ENCODE assay signal across 8 mouse cellular contexts in genomic region chr10:20952926-20953325, GRCm38 (mm10). TPM values are rescaled to one million over a fixed set of nuclear protein-coding genes. Genes with fewer than 3 reads are reported as not detected.
DNase-seq lines count a peak whose midpoint lies in the region; ATAC-seq and TF ChIP-seq lines count a peak whose summit lies in the region.

No protein-coding gene starts in this region.

- H3K79me2 ChIP-seq in myocyte (ENCODE audit: control insufficient read depth, insufficient read depth), result no peaks in the 10 kb centered on the region

- 4% methylated on average over 11 of the region's 11 CpGs for WGBS in lung, adult 2 months
- WGBS in embryonic facial prominence, embryonic 14.5 days, result 2% methylated on average over 11 of the region's 11 CpGs
- 4% methylated on average over 11 of the region's 11 CpGs for WGBS in intestine, embryonic 14.5 days

- no peak for DNase-seq in lung, adult 2 months
- no peak for DNase-seq in lung, postnatal 14 days
- DNase-seq in embryonic facial prominence, embryonic 14.5 days (ENCODE audit: low spot score), result peak; percentile 6
- no peak for DNase-seq in intestine, embryonic 14.5 days (ENCODE audit: low spot score)
- no peak for DNase-seq in adrenal gland, adult 18-20 months (ENCODE audit: low spot score in 2 of 2)
- no peak for DNase-seq in adrenal gland, adult 2 months
- no peak for DNase-seq in layer of hippocampus, postnatal 36 days

- no peaks in the 10 kb centered on the region for H3K36me3 ChIP-seq in embryonic facial prominence, embryonic 14.5 days (ENCODE audit: control insufficient read depth, insufficient read depth, low read length)
- no peaks in the 10 kb centered on the region for H3K36me3 ChIP-seq in intestine, embryonic 14.5 days (ENCODE audit: control insufficient read depth, insufficient read depth, low read length)
- no peaks in the 10 kb centered on the region for H3K36me3 ChIP-seq in myocyte (ENCODE audit: control insufficient read depth, insufficient read depth)

- peak overlapping the region; percentile 89 for H3K4me2 ChIP-seq in embryonic facial prominence, embryonic 14.5 days (ENCODE audit: low read depth, low read length)
- peak overlapping the region; percentile 93 for H3K4me2 ChIP-seq in intestine, embryonic 14.5 days (ENCODE audit: low read length)
- peak overlapping the region; percentile 91 for H3K4me2 ChIP-seq in myocyte (ENCODE audit: low read depth)

- H3K27me3 ChIP-seq in embryonic facial prominence, embryonic 14.5 days (replicated peaks; ENCODE audit: control insufficient read depth, insufficient read depth, low read length), result no peaks in the 10 kb centered on the region
- no peaks in the 10 kb centered on the region for H3K27me3 ChIP-seq in intestine, embryonic 14.5 days (replicated peaks; ENCODE audit: control insufficient read depth, insufficient read depth, low read length)
- no peaks in the 10 kb centered on the region for H3K27me3 ChIP-seq in myocyte (ENCODE audit: control insufficient read depth, insufficient read depth, insufficient read length)

- H3K27ac ChIP-seq in embryonic facial prominence, embryonic 14.5 days (replicated peaks; ENCODE audit: low read depth, low read length), result peak overlapping the region; percentile 94; the same call in 1 of the 2 replicates
- H3K27ac ChIP-seq in intestine, embryonic 14.5 days (ENCODE audit: low read depth), result peak overlapping the region; percentile 91

- H3K4me3 ChIP-seq in lung, adult 2 months (replicated peaks; ENCODE audit: extremely low read depth, low read depth, low read length), result peak overlapping the region; percentile 71
- H3K4me3 ChIP-seq in embryonic facial prominence, embryonic 14.5 days (ENCODE audit: low read depth, low read length), result peak overlapping the region; percentile 73
- H3K4me3 ChIP-seq in intestine, embryonic 14.5 days (ENCODE audit: low read depth, low read length), result peak overlapping the region; percentile 71
- peak overlapping the region; percentile 43 for H3K4me3 ChIP-seq in myocyte

- ATAC-seq in embryonic facial prominence, embryonic 14.5 days (ENCODE audit: low read depth), result no peak
- ATAC-seq in intestine, embryonic 14.5 days (replicated peaks; ENCODE audit: low FRiP score, low TSS enrichment, low read depth), result no peak

- no peaks in the 10 kb centered on the region for H3K4me1 ChIP-seq in lung, adult 2 months (ENCODE audit: control insufficient read depth, insufficient read depth, low read length)
- peaks cover 4% of the 10 kb centered on the region; the same call in 1 of the 2 replicates for H3K4me1 ChIP-seq in embryonic facial prominence, embryonic 14.5 days (ENCODE audit: control insufficient read depth, insufficient read depth, low read length)
- H3K4me1 ChIP-seq in intestine, embryonic 14.5 days (replicated peaks; ENCODE audit: control insufficient read depth, insufficient read depth, low read length), result no peaks in the 10 kb centered on the region; the same call in 1 of the 2 replicates

- no peak for TF ChIP-seq CTCF in lung, adult 2 months (IDR thresholded peaks at IDR 0.05; ENCODE audit: insufficient read depth, low read length)

- no peak for TF ChIP-seq POLR2A in lung, adult 2 months (IDR thresholded peaks at IDR 0.05; ENCODE audit: borderline replicate concordance, extremely low read depth, low read depth, low read length)
- no peak for TF ChIP-seq POLR2A in myocyte (IDR thresholded peaks at IDR 0.05; ENCODE audit: insufficient read length, low read depth)

- H3K9me3 ChIP-seq in embryonic facial prominence, embryonic 14.5 days (ENCODE audit: control insufficient read depth, low read length), result no peaks in the 10 kb centered on the region
- no peaks in the 10 kb centered on the region for H3K9me3 ChIP-seq in intestine, embryonic 14.5 days (ENCODE audit: control insufficient read depth, low read length)

- peak overlapping the region; percentile 23 for H3ac ChIP-seq in myocyte (ENCODE audit: control insufficient read depth, insufficient read length)

- peak overlapping the region; percentile 77 for H3K9ac ChIP-seq in embryonic facial prominence, embryonic 14.5 days (ENCODE audit: low read depth, low read length)
- H3K9ac ChIP-seq in intestine, embryonic 14.5 days (ENCODE audit: low read length), result peak overlapping the region; percentile 75

TF ChIP-seq in myocyte, 11 proteins besides CTCF, POLR2A, EP300 and RAD21:
- TF ChIP-seq USF1 (IDR thresholded peaks at IDR 0.05; ENCODE audit: low read depth) (no peak), E2F4 (IDR thresholded peaks at IDR 0.05; ENCODE audit: insufficient read depth) (no peak), TCF3 (IDR thresholded peaks at IDR 0.05; ENCODE audit: insufficient read length, low read depth) (no peak), REST (IDR thresholded peaks at IDR 0.05; ENCODE audit: insufficient read depth, insufficient read length) (no peak), MYOD1 (IDR thresholded peaks at IDR 0.05; ENCODE audit: control insufficient read depth in 1 of 3, insufficient read length in 2 of 3, low read depth in 2 of 3) (no peak)
TF ChIP-seq in myocyte: peak in this region for 0.

RNA-seq across cellular contexts. Expression of gene Ahi1, which starts 0.6 kb away (rescaled TPM):
- 2.6 and 3.6 TPM in 2 replicates for polyA plus RNA-seq in lung, adult 2 months (2012; rRNA removed)
- polyA plus RNA-seq in embryonic facial prominence, embryonic 14.5 days (2014; fragmentation: Nextera tagmentation; extraction: Ambion mirVana), result 10.7 and 12.5 TPM in 2 replicates
- polyA plus RNA-seq in intestine, embryonic 14.5 days (2014; fragmentation: Nextera tagmentation; extraction: Ambion mirVana), result 10.5 and 11.2 TPM in 2 replicates
- polyA plus RNA-seq in myocyte (2012; fragmentation: generic; extraction: Trizol), result 5.4 TPM
- total RNA-seq in adrenal gland, adult 18-20 months (2021), result 10 to 100 TPM; 32.0 to 33.7 TPM
- total RNA-seq in adrenal gland, adult 2 months (2021), result 10 to 100 TPM; 28.1 to 31.8 TPM
- 3.9 and 4.4 TPM in 2 replicates for polyA plus RNA-seq in adrenal gland, adult 2 months (2012; rRNA removed)
- total RNA-seq in layer of hippocampus, postnatal 36 days (2021), result 100 to 1,000 TPM; 226 to 238 TPM
